Mouse (Mus musculus) forebrain, embryonic 11.5 days (tissue): ENCODE data around the gene Trpm3. TPM values are rescaled to one million over a fixed set of nuclear protein-coding genes. Genes with fewer than 3 reads are reported as not detected.

Experiments
- ATAC-seq: fragments of 200-750 bp; cut with Nextera tagmentation; replicated peaks from 2 replicates; pipeline ENCODE4 v1.8.0; 2017; ENCODE audit warnings: moderate TSS enrichment; ENCODE audit not compliant: low FRiP score
- DNase-seq: peaks from one replicate; pipeline ENCODE4 v3.0.0-alpha.2; 2017; ENCODE audit warnings: low spot score
- H3K27ac ChIP-seq: fragments of 300-500 bp; sonication (generic); 2 replicates; pipeline ENCODE4 v1.5.1; 2014; ENCODE audit warnings: low read depth, low read length
- H3K27me3 ChIP-seq: fragments of 300-500 bp; sonication (generic); 2 replicates; pipeline ENCODE4 v1.6.1; 2014; ENCODE audit warnings: mild to moderate bottlenecking, low read length, mixed read lengths; ENCODE audit not compliant: control insufficient read depth, insufficient read depth
- H3K36me3 ChIP-seq: fragments of 300-500 bp; sonication (generic); 2 replicates; pipeline ENCODE4 v1.6.1; 2014; ENCODE audit warnings: mild to moderate bottlenecking, low read length, moderate library complexity, mixed read lengths; ENCODE audit not compliant: control insufficient read depth, insufficient read depth
- H3K4me1 ChIP-seq: fragments of 300-500 bp; sonication (generic); replicated peaks from 2 replicates; pipeline ENCODE4 v1.6.1; 2014; ENCODE audit warnings: low read length, mixed read lengths; ENCODE audit not compliant: control insufficient read depth, insufficient read depth
- H3K4me2 ChIP-seq: fragments of 300-500 bp; sonication (generic); 2 replicates; pipeline ENCODE4 v1.6.1; 2014; ENCODE audit warnings: low read depth, mild to moderate bottlenecking, low read length, moderate library complexity, mixed read lengths; ENCODE audit not compliant: severe bottlenecking
- H3K4me3 ChIP-seq: fragments of 300-500 bp; sonication (generic); 2 replicates; pipeline ENCODE4 v1.5.1; 2014; ENCODE audit warnings: low read depth, low read length
- H3K9ac ChIP-seq: fragments of 300-500 bp; sonication (generic); 2 replicates; pipeline ENCODE4 v1.6.1; 2014; ENCODE audit warnings: low read length
- H3K9me3 ChIP-seq: fragments of 300-500 bp; sonication (generic); 2 replicates; pipeline ENCODE4 v1.6.1; 2016; ENCODE audit warnings: low read length, mixed read lengths; ENCODE audit not compliant: control insufficient read depth
- WGBS: fragments of 180-500 bp; shearing (Covaris S2); extraction: QIAGEN DNeasy Blood & Tissue Kit; methylation state at CpG from one replicate; pipeline ENCODE4 v1.1.7; 2014; 5-methylcytosine and 5-hydroxymethylcytosine counted together
- polyA plus RNA-seq: library from polyadenylated mRNA; unstranded; fragments of >200 nt; fragmentation: Nextera tagmentation; extraction: Ambion mirVana; gene quantifications from 2 replicates; pipeline ENCODE4 v1.2.1, GENCODE M21; 2014

Gene Trpm3
- polyA plus RNA-seq, 1 experiment from 2014 or later = 9.2 TPM

DNA sequence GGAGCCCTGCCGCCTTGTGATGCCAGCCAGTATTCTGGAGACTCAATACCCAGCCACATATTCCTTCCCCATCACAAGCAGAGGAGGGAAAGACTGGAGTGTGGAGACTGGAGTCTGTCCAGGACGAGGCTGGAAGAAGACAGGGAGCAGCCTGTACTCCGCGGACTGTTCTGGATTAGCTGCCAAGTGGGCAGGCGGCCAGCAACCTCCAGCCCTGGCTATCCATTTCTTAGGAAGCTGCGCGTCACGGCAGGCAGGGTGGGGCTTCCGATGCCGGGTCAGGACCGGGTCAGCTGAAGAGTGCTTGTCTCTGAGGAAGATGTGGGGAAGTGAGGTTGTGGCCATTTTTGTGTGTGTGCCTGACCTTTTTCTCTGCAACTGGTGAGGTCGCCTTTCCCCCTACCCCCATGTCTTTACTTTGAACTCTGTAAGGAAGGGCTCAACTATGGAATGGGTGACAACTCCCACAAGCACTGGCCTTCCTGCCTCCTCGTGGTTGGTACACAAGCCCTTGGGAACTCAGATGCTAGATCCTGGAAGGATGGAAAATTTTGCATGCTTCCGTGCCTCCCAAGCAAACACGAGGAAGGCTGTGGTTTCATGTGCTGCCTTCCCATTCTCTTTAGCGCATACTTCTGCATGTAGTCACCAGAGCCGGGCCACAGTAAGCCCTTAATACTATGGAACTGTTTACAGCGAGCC is 777.9 kb downstream of the Trpm3 start:
- H3K36me3 ChIP-seq = no peaks in the 10 kb centered on the region
- no peak overlapping the region for H3K27ac ChIP-seq
- no peak overlapping the region for H3K9ac ChIP-seq
- ATAC-seq (no peak), DNase-seq (peak; percentile 61)
- no peaks in the 10 kb centered on the region for H3K4me1 ChIP-seq
- H3K4me3 ChIP-seq = no peak overlapping the region
- H3K4me2 ChIP-seq = no peak overlapping the region
- 54% methylated on average over 18 of the region's 18 CpGs for WGBS
- H3K27me3 ChIP-seq = no peaks in the 10 kb centered on the region
- no peaks in the 10 kb centered on the region for H3K9me3 ChIP-seq

DNA sequence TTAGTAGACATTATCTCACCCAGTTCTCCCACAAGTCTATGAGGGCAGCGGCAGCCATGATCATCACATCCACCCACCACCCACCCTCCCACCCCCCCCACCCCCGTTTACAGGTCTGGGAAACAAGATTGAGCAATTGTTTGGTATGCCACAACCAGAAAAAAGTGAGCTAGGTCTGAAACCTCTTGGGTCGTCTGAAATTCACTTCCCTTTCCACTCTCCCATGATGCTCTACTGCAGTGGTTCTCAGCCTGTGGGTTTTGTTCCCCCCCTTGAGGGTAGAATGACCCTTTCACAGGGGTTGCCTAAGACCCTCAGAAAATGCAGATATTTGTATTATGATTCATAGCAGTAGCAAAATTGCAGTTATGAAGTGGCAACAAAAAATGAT is 778.5 kb downstream of the Trpm3 start:
- WGBS = 82% methylated on average over 3 of the region's 3 CpGs
- H3K27me3 ChIP-seq = no peaks in the 10 kb centered on the region
- ATAC-seq (no peak), DNase-seq (no peak)
- H3K27ac ChIP-seq = no peak overlapping the region
- H3K4me1 ChIP-seq = no peaks in the 10 kb centered on the region
- no peak overlapping the region for H3K4me3 ChIP-seq
- no peaks in the 10 kb centered on the region for H3K9me3 ChIP-seq
- H3K4me2 ChIP-seq = no peak overlapping the region
- no peaks in the 10 kb centered on the region for H3K36me3 ChIP-seq
- H3K9ac ChIP-seq = no peak overlapping the region

- ATAC-seq = no peak
- WGBS = 64% methylated on average over 5 of the region's 5 CpGs
Observed at GRCm38 (mm10) chr19:22920949-22921348, 782.1 kb downstream of the Trpm3 start.

GRCm38 (mm10) chr19:22922871-22923670 is 784.2 kb downstream of the Trpm3 start:
- ATAC-seq (no peak), DNase-seq (no peak)
- no peak overlapping the region for H3K27ac ChIP-seq
- no peak overlapping the region for H3K9ac ChIP-seq
- no peak overlapping the region for H3K4me2 ChIP-seq
- H3K27me3 ChIP-seq = no peaks in the 10 kb centered on the region
- H3K4me1 ChIP-seq = no peaks in the 10 kb centered on the region
- H3K36me3 ChIP-seq = no peaks in the 10 kb centered on the region
- no peaks in the 10 kb centered on the region for H3K9me3 ChIP-seq
- no peak overlapping the region for H3K4me3 ChIP-seq
- WGBS = 94% methylated on average over 18 of the region's 18 CpGs

More at GRCm38 (mm10) chr19:22920949-22921348, 782.1 kb downstream of the Trpm3 start:
- no peak overlapping the region for H3K9ac ChIP-seq
- no peaks in the 10 kb centered on the region for H3K27me3 ChIP-seq
- no peak overlapping the region for H3K4me2 ChIP-seq
- no peaks in the 10 kb centered on the region for H3K9me3 ChIP-seq
- H3K27ac ChIP-seq = no peak overlapping the region
- no peak for DNase-seq
- H3K4me3 ChIP-seq = no peak overlapping the region
- no peaks in the 10 kb centered on the region for H3K36me3 ChIP-seq
- H3K4me1 ChIP-seq = no peaks in the 10 kb centered on the region

GRCm38 (mm10) chr19:22925284-22925683 is 786.4 kb downstream of the Trpm3 start:
- Histone ChIP-seq H3K4me2 (no peak overlapping the region), H3K27me3 (no peaks in the 10 kb centered on the region), H3K9me3 (no peaks in the 10 kb centered on the region), H3K27ac (no peak overlapping the region), H3K4me3 (no peak overlapping the region), H3K36me3 (no peaks in the 10 kb centered on the region), H3K4me1 (no peaks in the 10 kb centered on the region), H3K9ac (no peak overlapping the region)
- 85% methylated on average over 3 of the region's 3 CpGs for whole genome bisulfite sequencing
- ATAC-seq = no peak
- DNase-seq = no peak

GRCm38 (mm10) chr19:22926753-22927152 is 787.9 kb downstream of the Trpm3 start:
- H3K27ac ChIP-seq = no peak overlapping the region
- 80% methylated on average over 9 of the region's 9 CpGs for WGBS
- no peak for DNase-seq
- no peak overlapping the region for H3K9ac ChIP-seq
- no peaks in the 10 kb centered on the region for H3K36me3 ChIP-seq
- ATAC-seq = no peak
- no peaks in the 10 kb centered on the region for H3K27me3 ChIP-seq
- H3K4me3 ChIP-seq = no peak overlapping the region
- no peak overlapping the region for H3K4me2 ChIP-seq
- no peaks in the 10 kb centered on the region for H3K9me3 ChIP-seq
- H3K4me1 ChIP-seq = no peaks in the 10 kb centered on the region

DNA sequence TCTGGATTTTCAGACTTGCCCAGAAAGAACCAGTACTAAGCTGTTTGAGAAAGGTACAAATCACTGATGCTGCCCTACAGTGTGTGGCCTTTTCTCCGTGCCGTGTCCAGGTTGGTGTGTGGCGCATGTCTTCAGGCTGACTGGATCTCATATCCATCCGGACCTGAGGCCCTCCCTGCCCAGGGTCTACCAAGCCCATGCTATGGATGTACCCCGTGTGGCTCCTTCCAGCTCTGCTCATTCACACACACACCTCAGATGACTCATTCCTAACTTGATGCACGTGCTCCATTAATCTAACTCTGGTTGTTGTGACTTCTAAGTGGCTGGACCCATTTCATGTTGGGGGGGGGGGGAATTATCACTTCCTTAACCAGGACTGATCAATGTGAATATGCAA is 789.5 kb downstream of the Trpm3 start:
- H3K4me2 ChIP-seq = no peak overlapping the region
- H3K9ac ChIP-seq = no peak overlapping the region
- H3K9me3 ChIP-seq = no peaks in the 10 kb centered on the region
- H3K4me3 ChIP-seq = no peak overlapping the region
- no peaks in the 10 kb centered on the region for H3K4me1 ChIP-seq
- H3K27ac ChIP-seq = no peak overlapping the region
- DNase-seq = no peak
- H3K27me3 ChIP-seq = no peaks in the 10 kb centered on the region
- ATAC-seq = no peak
- 92% methylated on average over 6 of the region's 6 CpGs for WGBS
- H3K36me3 ChIP-seq = no peaks in the 10 kb centered on the region

- 90% methylated on average over 6 of the region's 6 CpGs for WGBS
- H3K4me2 ChIP-seq = no peak overlapping the region
- DNase-seq (no peak), ATAC-seq (no peak)
- H3K4me3 ChIP-seq = no peak overlapping the region
- H3K36me3 ChIP-seq = no peaks in the 10 kb centered on the region
- H3K9ac ChIP-seq = no peak overlapping the region
- no peaks in the 10 kb centered on the region for H3K9me3 ChIP-seq
- H3K4me1 ChIP-seq = no peaks in the 10 kb centered on the region
- H3K27ac ChIP-seq = no peak overlapping the region
- no peaks in the 10 kb centered on the region for H3K27me3 ChIP-seq
Observed at GRCm38 (mm10) chr19:22929768-22930167, 790.9 kb downstream of the Trpm3 start.
